Mouse (Mus musculus): ENCODE measurements at regions not wholly inside any gene's neighbourhood (a gene's known extent, or its start where the extent isn't known, plus 50 kb on each side); places are given as distances from the start of the nearest gene placed in this dataset.

GRCm38 (mm10) chr6:32739162-32739745 is 151.3 kb upstream of the Plxna4 start:
- Histone ChIP-seq H3K27ac (ENCODE audit: low read depth, low read length) (no peak overlapping the region), H3K27me3 (replicated peaks; ENCODE audit: control insufficient read depth, insufficient read depth, low read length) (no peaks in the 10 kb centered on the region), H3K9me3 (replicated peaks; ENCODE audit: control insufficient read depth, low read length) (no peaks in the 10 kb centered on the region), H3K4me2 (ENCODE audit: low read length) (no peak overlapping the region), H3K36me3 (ENCODE audit: control insufficient read depth, insufficient read depth, low read length) (no peaks in the 10 kb centered on the region), H3K4me1 (ENCODE audit: control insufficient read depth, insufficient read depth, low read length) (no peaks in the 10 kb centered on the region), H3K9ac (ENCODE audit: low read length) (no peak overlapping the region), H3K4me3 (ENCODE audit: low read depth, low read length) (no peak overlapping the region)
- 81% methylated on average over 9 of the region's 9 CpGs for WGBS
- DNase-seq (ENCODE audit: low spot score) (peak; percentile 14), ATAC-seq (no peak)

- H3K4me3 ChIP-seq (ENCODE audit: low read depth, low read length), result no peak overlapping the region
- WGBS, result 3% methylated on average over 2 of the region's 2 CpGs
- ATAC-seq, result 0 out of 2 replicates have a peak, but pooled peaks have one; percentile 26
- no peak overlapping the region for H3K27ac ChIP-seq (ENCODE audit: low read depth, low read length)
- no peak overlapping the region for H3K4me2 ChIP-seq (ENCODE audit: low read length)
- no peaks in the 10 kb centered on the region for H3K9me3 ChIP-seq (replicated peaks; ENCODE audit: control insufficient read depth, low read length)
- H3K36me3 ChIP-seq (ENCODE audit: control insufficient read depth, insufficient read depth, low read length), result no peaks in the 10 kb centered on the region
- peaks cover 12% of the 10 kb centered on the region for H3K4me1 ChIP-seq (ENCODE audit: control insufficient read depth, insufficient read depth, low read length)
- H3K27me3 ChIP-seq (replicated peaks; ENCODE audit: control insufficient read depth, insufficient read depth, low read length), result no peaks in the 10 kb centered on the region
- H3K9ac ChIP-seq (ENCODE audit: low read length), result no peak overlapping the region
- DNase-seq (ENCODE audit: low spot score), result peak; percentile 67
These were observed 140.7 kb upstream of the Plxna4 start for GRCm38 (mm10) chr6:32728706-32729105.

- DNase-seq (ENCODE audit: low spot score), result no peak
- no peak overlapping the region for H3K27ac ChIP-seq (ENCODE audit: low read depth, low read length)
- no peak for ATAC-seq
- H3K36me3 ChIP-seq (ENCODE audit: control insufficient read depth, insufficient read depth, low read length), result no peaks in the 10 kb centered on the region
- peaks cover 12% of the 10 kb centered on the region for H3K4me1 ChIP-seq (ENCODE audit: control insufficient read depth, insufficient read depth, low read length)
- no peaks in the 10 kb centered on the region for H3K9me3 ChIP-seq (replicated peaks; ENCODE audit: control insufficient read depth, low read length)
- no peak overlapping the region for H3K4me3 ChIP-seq (ENCODE audit: low read depth, low read length)
- no peak overlapping the region for H3K4me2 ChIP-seq (ENCODE audit: low read length)
- no peaks in the 10 kb centered on the region for H3K27me3 ChIP-seq (replicated peaks; ENCODE audit: control insufficient read depth, insufficient read depth, low read length)
- no peak overlapping the region for H3K9ac ChIP-seq (ENCODE audit: low read length)
These were observed 138.6 kb upstream of the Plxna4 start for GRCm38 (mm10) chr6:32726571-32726970.

DNA sequence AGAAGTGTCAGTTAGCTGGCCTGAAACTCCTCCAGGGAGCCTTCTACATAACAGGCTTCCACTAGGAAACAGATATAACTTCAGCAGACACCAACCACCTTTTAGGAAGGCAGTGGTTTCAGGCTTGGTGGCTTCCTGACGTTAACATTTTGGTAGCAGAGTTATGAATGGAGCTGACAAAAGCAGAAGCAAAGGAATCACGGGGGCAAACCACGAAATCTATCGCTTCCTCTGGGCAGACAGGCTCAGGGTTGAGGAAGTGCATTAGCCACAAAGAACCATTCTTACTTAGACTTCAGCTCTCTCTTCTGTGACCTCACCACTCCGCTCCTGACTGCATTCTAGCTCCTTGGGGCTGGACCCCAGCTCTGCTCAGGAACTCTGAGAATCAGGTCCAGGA is 129.9 kb upstream of the Plxna4 start:
- Histone ChIP-seq H3K4me1 (ENCODE audit: control insufficient read depth, insufficient read depth, low read length) (0 out of 2 replicates have a peak, but pooled peaks cover 6% of the 10 kb centered on the region), H3K4me2 (ENCODE audit: low read length) (no peak overlapping the region), H3K9ac (ENCODE audit: low read length) (no peak overlapping the region), H3K36me3 (ENCODE audit: control insufficient read depth, insufficient read depth, low read length) (no peaks in the 10 kb centered on the region), H3K27ac (ENCODE audit: low read depth, low read length) (no peak overlapping the region), H3K4me3 (ENCODE audit: low read depth, low read length) (no peak overlapping the region), H3K9me3 (replicated peaks; ENCODE audit: control insufficient read depth, low read length) (no peaks in the 10 kb centered on the region), H3K27me3 (replicated peaks; ENCODE audit: control insufficient read depth, insufficient read depth, low read length) (no peaks in the 10 kb centered on the region)
- 95% methylated on average over 5 of the region's 5 CpGs for WGBS
- ATAC-seq (no peak), DNase-seq (ENCODE audit: low spot score) (no peak)

GRCm38 (mm10) chr6:32715137-32715536 is 127.1 kb upstream of the Plxna4 start:
- 79% methylated on average over 1 of the region's 1 CpGs for WGBS
- Histone ChIP-seq H3K9ac (ENCODE audit: low read length) (no peak overlapping the region), H3K27ac (ENCODE audit: low read depth, low read length) (no peak overlapping the region), H3K36me3 (ENCODE audit: control insufficient read depth, insufficient read depth, low read length) (no peaks in the 10 kb centered on the region), H3K4me1 (ENCODE audit: control insufficient read depth, insufficient read depth, low read length) (0 out of 2 replicates have a peak, but pooled peaks cover 7% of the 10 kb centered on the region), H3K4me2 (ENCODE audit: low read length) (no peak overlapping the region), H3K4me3 (ENCODE audit: low read depth, low read length) (no peak overlapping the region), H3K27me3 (replicated peaks; ENCODE audit: control insufficient read depth, insufficient read depth, low read length) (no peaks in the 10 kb centered on the region), H3K9me3 (replicated peaks; ENCODE audit: control insufficient read depth, low read length) (no peaks in the 10 kb centered on the region)
- DNase-seq (ENCODE audit: low spot score) (no peak), ATAC-seq (no peak)

GRCm38 (mm10) chr6:32710208-32710607 is 122.2 kb upstream of the Plxna4 start:
- Histone ChIP-seq H3K4me3 (ENCODE audit: low read depth, low read length) (no peak overlapping the region), H3K27ac (ENCODE audit: low read depth, low read length) (no peak overlapping the region), H3K27me3 (replicated peaks; ENCODE audit: control insufficient read depth, insufficient read depth, low read length) (no peaks in the 10 kb centered on the region), H3K9ac (ENCODE audit: low read length) (no peak overlapping the region), H3K9me3 (replicated peaks; ENCODE audit: control insufficient read depth, low read length) (no peaks in the 10 kb centered on the region), H3K4me2 (ENCODE audit: low read length) (no peak overlapping the region), H3K4me1 (ENCODE audit: control insufficient read depth, insufficient read depth, low read length) (0 out of 2 replicates have a peak, but pooled peaks cover 7% of the 10 kb centered on the region), H3K36me3 (ENCODE audit: control insufficient read depth, insufficient read depth, low read length) (no peaks in the 10 kb centered on the region)
- ATAC-seq (no peak), DNase-seq (ENCODE audit: low spot score) (peak; percentile 69)
- WGBS, result 9% methylated on average over 10 of the region's 10 CpGs

DNA sequence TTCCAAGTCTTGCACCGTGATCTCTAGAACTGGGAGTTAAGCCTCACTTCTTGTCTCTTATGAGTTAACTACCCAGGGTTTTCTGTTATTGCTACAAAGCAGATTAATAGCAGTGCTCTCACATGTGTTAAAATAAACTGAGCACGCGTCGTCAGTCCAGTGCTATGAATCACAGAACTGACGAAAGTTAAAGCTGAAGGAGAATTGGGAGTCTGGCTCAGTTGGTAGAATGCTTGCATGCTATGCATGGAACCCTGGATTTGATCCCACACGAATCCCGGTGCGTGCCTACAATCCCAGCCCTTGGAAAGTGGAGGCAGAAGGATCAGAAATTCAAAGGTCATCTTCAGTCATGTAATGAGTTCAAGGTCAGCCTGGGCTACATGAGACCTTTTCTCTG is 121.6 kb upstream of the Plxna4 start:
- WGBS, result 94% methylated on average over 8 of the region's 8 CpGs
- Histone ChIP-seq H3K9me3 (replicated peaks; ENCODE audit: control insufficient read depth, low read length) (no peaks in the 10 kb centered on the region), H3K4me2 (ENCODE audit: low read length) (no peak overlapping the region), H3K27me3 (replicated peaks; ENCODE audit: control insufficient read depth, insufficient read depth, low read length) (no peaks in the 10 kb centered on the region), H3K9ac (ENCODE audit: low read length) (no peak overlapping the region), H3K36me3 (ENCODE audit: control insufficient read depth, insufficient read depth, low read length) (no peaks in the 10 kb centered on the region), H3K27ac (ENCODE audit: low read depth, low read length) (no peak overlapping the region), H3K4me1 (ENCODE audit: control insufficient read depth, insufficient read depth, low read length) (0 out of 2 replicates have a peak, but pooled peaks cover 7% of the 10 kb centered on the region), H3K4me3 (ENCODE audit: low read depth, low read length) (no peak overlapping the region)
- DNase-seq (ENCODE audit: low spot score), result no peak
- no peak for ATAC-seq

DNA sequence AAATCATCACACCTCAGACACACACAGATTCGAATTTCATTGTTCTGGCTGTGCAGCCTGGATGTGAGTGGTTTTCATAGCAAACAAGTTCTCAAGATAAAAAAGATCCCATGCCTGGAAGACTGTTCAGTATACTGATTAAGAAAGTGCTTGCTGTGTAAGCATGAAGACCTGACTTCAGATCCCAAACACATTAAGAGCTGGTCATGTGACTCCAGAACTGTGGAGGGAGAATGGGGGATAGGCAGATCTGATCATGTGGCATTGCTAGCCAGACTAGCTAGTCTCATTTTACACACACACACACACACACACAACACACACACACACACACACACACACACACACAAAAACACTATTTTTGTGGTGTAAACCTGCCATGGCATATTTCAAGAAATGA is 119.4 kb upstream of the Plxna4 start:
- no peaks in the 10 kb centered on the region for H3K36me3 ChIP-seq (ENCODE audit: control insufficient read depth, insufficient read depth, low read length)
- no peak overlapping the region for H3K27ac ChIP-seq (ENCODE audit: low read depth, low read length)
- H3K4me3 ChIP-seq (ENCODE audit: low read depth, low read length), result no peak overlapping the region
- H3K9me3 ChIP-seq (replicated peaks; ENCODE audit: control insufficient read depth, low read length), result no peaks in the 10 kb centered on the region
- DNase-seq (ENCODE audit: low spot score), result no peak
- H3K4me2 ChIP-seq (ENCODE audit: low read length), result no peak overlapping the region
- no peaks in the 10 kb centered on the region for H3K4me1 ChIP-seq (ENCODE audit: control insufficient read depth, insufficient read depth, low read length)
- 52% methylated on average over 1 of the region's 1 CpGs for WGBS
- no peaks in the 10 kb centered on the region for H3K27me3 ChIP-seq (replicated peaks; ENCODE audit: control insufficient read depth, insufficient read depth, low read length)
- no peak for ATAC-seq
- H3K9ac ChIP-seq (ENCODE audit: low read length), result no peak overlapping the region

DNA sequence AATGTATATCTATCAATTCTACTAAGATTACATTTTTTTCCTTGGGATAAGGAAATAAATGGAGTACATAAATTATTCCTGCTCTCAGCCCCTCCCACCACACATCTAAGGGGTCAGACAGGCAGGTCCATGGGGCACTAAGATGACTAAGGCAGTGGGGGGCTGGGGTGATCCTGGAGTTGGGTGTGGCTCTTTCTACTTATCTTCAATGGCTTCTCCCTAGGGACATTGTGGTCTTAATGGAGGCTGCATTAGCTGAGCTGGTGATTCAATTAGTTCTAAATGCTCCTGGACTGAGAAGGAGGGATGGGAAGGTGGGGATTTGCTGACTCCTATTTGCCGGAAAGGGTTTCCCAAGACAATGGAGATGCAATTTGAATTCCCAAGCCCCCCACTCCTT is 118.4 kb upstream of the Plxna4 start:
- Histone ChIP-seq H3K4me3 (ENCODE audit: low read depth, low read length) (no peak overlapping the region), H3K27ac (ENCODE audit: low read depth, low read length) (no peak overlapping the region), H3K27me3 (replicated peaks; ENCODE audit: control insufficient read depth, insufficient read depth, low read length) (no peaks in the 10 kb centered on the region), H3K36me3 (ENCODE audit: control insufficient read depth, insufficient read depth, low read length) (no peaks in the 10 kb centered on the region), H3K9me3 (replicated peaks; ENCODE audit: control insufficient read depth, low read length) (no peaks in the 10 kb centered on the region), H3K9ac (ENCODE audit: low read length) (no peak overlapping the region), H3K4me1 (ENCODE audit: control insufficient read depth, insufficient read depth, low read length) (no peaks in the 10 kb centered on the region), H3K4me2 (ENCODE audit: low read length) (no peak overlapping the region)
- WGBS, result 5% methylated on average over 1 of the region's 1 CpGs
- DNase-seq (ENCODE audit: low spot score), result no peak
- ATAC-seq, result no peak
